ENCODE assay signal across 23 mouse cellular contexts in genomic region chr2:44131271-44131670, GRCm38 (mm10).
DNase-seq lines count a peak whose midpoint lies in the region; TF ChIP-seq lines count a peak whose summit lies in the region.
"Had no signal": no experiment of that assay in that cellular context is flagged by ENCODE, and none has a peak within 500 bp of the region (broad histone marks: within the 10 kb centered on the region; RNA-seq: fewer than 3 reads in every experiment).

No protein-coding gene starts in this region.

- no peak overlapping the region for H3K27ac ChIP-seq in gastrocnemius, adult 2 months
- H3K27ac ChIP-seq: heart, adult 2 months; hindbrain, embryonic 15.5 days; layer of hippocampus, adult 2 months; limb, embryonic 13.5 days; liver, embryonic 12.5 days; midbrain, embryonic 10.5 days had no signal

- intact Hi-C loops in gastrocnemius, adult 2 months (cut with DNase I), result no loop called here
- intact Hi-C loops in left cerebral cortex, postnatal 14 days (cut with DNase I), result no loop called here

- no peak overlapping the region for H3K4me3 ChIP-seq in gastrocnemius, adult 2 months
- H3K4me3 ChIP-seq: heart, adult 2 months; hindbrain, embryonic 15.5 days; layer of hippocampus, adult 2 months; limb, embryonic 13.5 days; liver, embryonic 12.5 days; midbrain, embryonic 10.5 days had no signal

- DNase-seq in gastrocnemius, adult 2 months, result peak; percentile 27
- DNase-seq in gastrocnemius, postnatal 25 days, result no peak
- DNase-seq in frontal cortex, postnatal 10 days (ENCODE audit: low spot score in 2 of 2), result peak; percentile 13 to 30
- DNase-seq in left cerebral cortex, postnatal 14 days (ENCODE audit: low spot score in 2 of 2), result peak; percentile 43 to 52
- DNase-seq in right cerebral cortex, postnatal 25 days, result peak; percentile 23
- DNase-seq in testis, postnatal 14 days (ENCODE audit: low spot score), result no peak
- no peak for DNase-seq in thymus, postnatal 0 days (ENCODE audit: low spot score)
- no peak for DNase-seq in gastrocnemius, postnatal 4 days (ENCODE audit: low spot score in 2 of 2)
- DNase-seq: adrenal gland, postnatal 25 days; cerebellum, adult 9-10 months; gastrocnemius, postnatal 10 days; heart, adult 2 months; heart, postnatal 4 days; kidney, adult 8-10 months; kidney, postnatal 10 days; layer of hippocampus, postnatal 36 days; lung, adult 18-20 months; lung, postnatal 10 days had no signal

- TF ChIP-seq CTCF in gastrocnemius, adult 2 months (IDR thresholded peaks at IDR 0.05), result no peak

Comparison
In these comparisons a context has a peak if more than half of its experiments do, and no peak if none do; other contexts are left out.
1. DNase-seq: peak in gastrocnemius, adult 2 months (single experiment), frontal cortex, postnatal 10 days (2 of 2), left cerebral cortex, postnatal 14 days (2 of 2) and right cerebral cortex, postnatal 25 days (single experiment); none in gastrocnemius, postnatal 25 days (single experiment), testis, postnatal 14 days (single experiment), thymus, postnatal 0 days (single experiment) and gastrocnemius, postnatal 4 days (0 of 2).